Mouse (Mus musculus) liver, adult 2 months (tissue): ENCODE measurements at regions not wholly inside any gene's neighbourhood (a gene's known extent, or its start where the extent isn't known, plus 50 kb on each side); places are given as distances from the start of the nearest gene placed in this dataset.

ENCODE experiments used
- DNase-seq: peaks from one replicate; pipeline ENCODE4 v3.0.0-alpha.2; 2011; ENCODE audit warnings: low read depth, low spot score; ENCODE audit errors: extremely low read depth
- H3K27ac ChIP-seq: fragments of 200-500 bp; replicated peaks from 2 replicates; pipeline ENCODE4 v1.5.1; 2012; ENCODE audit warnings: low read depth, mild to moderate bottlenecking, control low read depth, inconsistent platforms, low read length; ENCODE audit not compliant: insufficient read depth
- H3K27me3 ChIP-seq: fragments of 200-500 bp; 2 replicates; pipeline ENCODE4 v1.6.1; 2012; ENCODE audit warnings: mild to moderate bottlenecking, moderate library complexity, low read length, inconsistent platforms; ENCODE audit not compliant: control insufficient read depth, insufficient read depth
- H3K36me3 ChIP-seq: fragments of 200-500 bp; 2 replicates; pipeline ENCODE4 v1.6.1; 2012; ENCODE audit warnings: low read length, inconsistent platforms; ENCODE audit not compliant: control insufficient read depth, insufficient read depth
- H3K4me1 ChIP-seq: fragments of 200-500 bp; 2 replicates; pipeline ENCODE4 v1.6.1; 2011; ENCODE audit warnings: low read length; ENCODE audit not compliant: control insufficient read depth, insufficient read depth
- H3K4me3 ChIP-seq: fragments of 200-500 bp; 2 replicates; pipeline ENCODE4 v1.5.1; 2011; ENCODE audit warnings: low read depth, mild to moderate bottlenecking, control low read depth, low read length, moderate library complexity; ENCODE audit not compliant: insufficient read depth
- H3K79me2 ChIP-seq: fragments of 200-500 bp; 2 replicates; pipeline ENCODE4 v1.6.1; 2012; ENCODE audit warnings: inconsistent platforms, mild to moderate bottlenecking, low read length, moderate library complexity; ENCODE audit not compliant: control insufficient read depth, insufficient read depth
- H3K9ac ChIP-seq: fragments of 200-500 bp; 2 replicates; pipeline ENCODE4 v1.6.1; 2012; ENCODE audit warnings: low read depth, mild to moderate bottlenecking, control low read depth, inconsistent platforms, low read length
- CTCF ChIP-seq: fragments of 200-500 bp; IDR thresholded peaks from 2 replicates; pipeline ENCODE4 v1.5.1; 2011; ENCODE audit warnings: low read depth, low read length, control low read depth
- POLR2A ChIP-seq: fragments of 200-500 bp; IDR thresholded peaks from 2 replicates; pipeline ENCODE4 v1.6.1; 2011; ENCODE audit warnings: low read length, control low read depth; ENCODE audit not compliant: insufficient read depth; ENCODE audit errors: extremely low read depth
- WGBS: fragments of 180-500 bp; shearing (Covaris S2); methylation state at CpG from one replicate; pipeline ENCODE4 v1.1.7; 2018; 5-methylcytosine and 5-hydroxymethylcytosine counted together

GRCm38 (mm10) chr1:76378154-76378553 is 832.1 kb downstream of the Slc4a3 start:
- Histone ChIP-seq H3K9ac (no peak overlapping the region), H3K27ac (no peak overlapping the region), H3K36me3 (no peaks in the 10 kb centered on the region), H3K79me2 (no peaks in the 10 kb centered on the region), H3K27me3 (no peaks in the 10 kb centered on the region), H3K4me3 (no peak overlapping the region), H3K4me1 (no peaks in the 10 kb centered on the region)
- no peak for DNase-seq
- 60% methylated on average over 3 of the region's 3 CpGs for WGBS
- TF ChIP-seq POLR2A (no peak), CTCF (no peak)

DNA sequence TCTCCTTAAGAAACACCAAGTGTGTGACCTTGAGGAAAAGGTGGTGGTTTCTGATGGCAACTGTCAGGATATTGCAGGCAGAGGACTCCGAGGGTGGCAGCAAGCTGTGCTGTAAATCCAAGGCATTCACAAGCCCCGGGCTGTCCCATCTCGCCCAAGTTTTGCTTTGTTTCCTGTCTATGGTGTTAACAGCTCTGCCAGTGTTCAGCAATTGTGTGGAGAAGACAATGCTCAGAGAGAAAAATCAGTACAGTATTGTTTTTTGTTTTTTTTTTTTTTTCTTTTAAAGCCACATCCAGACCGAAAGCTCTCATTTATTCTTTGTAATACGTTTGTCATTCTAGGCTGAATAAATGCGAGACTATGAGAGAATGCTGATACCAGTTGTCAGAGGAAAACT is 846.5 kb downstream of the Slc4a3 start:
- no peaks in the 10 kb centered on the region for H3K4me1 ChIP-seq
- no peak overlapping the region for H3K27ac ChIP-seq
- no peaks in the 10 kb centered on the region for H3K27me3 ChIP-seq
- no peaks in the 10 kb centered on the region for H3K36me3 ChIP-seq
- H3K9ac ChIP-seq = no peak overlapping the region
- TF ChIP-seq CTCF (no peak), POLR2A (no peak)
- no peaks in the 10 kb centered on the region for H3K79me2 ChIP-seq
- WGBS = 77% methylated on average over 6 of the region's 6 CpGs
- DNase-seq = no peak
- no peak overlapping the region for H3K4me3 ChIP-seq

GRCm38 (mm10) chr1:76394038-76394437 is 848.0 kb downstream of the Slc4a3 start:
- Histone ChIP-seq H3K9ac (no peak overlapping the region), H3K27ac (no peak overlapping the region), H3K79me2 (no peaks in the 10 kb centered on the region), H3K36me3 (no peaks in the 10 kb centered on the region), H3K4me3 (no peak overlapping the region), H3K4me1 (no peaks in the 10 kb centered on the region), H3K27me3 (no peaks in the 10 kb centered on the region)
- DNase-seq = no peak
- 84% methylated on average over 8 of the region's 8 CpGs for WGBS
- TF ChIP-seq CTCF (no peak), POLR2A (no peak)

DNA sequence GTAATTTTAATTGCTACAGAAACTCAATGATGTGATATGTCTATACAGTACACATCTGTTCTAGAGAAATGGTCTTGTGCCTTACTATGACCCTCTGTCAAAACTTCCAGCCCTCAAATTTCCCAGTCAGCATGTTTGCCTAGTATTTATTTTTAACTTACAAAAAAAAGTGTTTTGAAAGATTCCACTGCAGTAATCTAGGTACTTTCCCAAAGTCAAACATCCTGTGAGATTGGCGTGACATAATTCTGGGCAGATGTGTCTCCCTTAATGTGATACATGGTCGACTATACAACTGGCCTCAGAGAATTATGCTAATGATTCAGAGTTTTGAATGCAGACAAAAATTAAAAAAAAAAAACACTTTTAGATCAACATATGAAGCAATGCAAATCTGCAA is 856.8 kb downstream of the Slc4a3 start:
- Histone ChIP-seq H3K79me2 (no peaks in the 10 kb centered on the region), H3K4me3 (no peak overlapping the region), H3K27ac (no peak overlapping the region), H3K27me3 (no peaks in the 10 kb centered on the region), H3K9ac (no peak overlapping the region), H3K4me1 (no peaks in the 10 kb centered on the region), H3K36me3 (no peaks in the 10 kb centered on the region)
- no peak for DNase-seq
- TF ChIP-seq CTCF = no peak
- TF ChIP-seq POLR2A = no peak
- WGBS = 68% methylated on average over 2 of the region's 2 CpGs

- Histone ChIP-seq H3K79me2 (no peaks in the 10 kb centered on the region), H3K9ac (no peak overlapping the region), H3K4me3 (no peak overlapping the region), H3K27ac (no peak overlapping the region), H3K36me3 (no peaks in the 10 kb centered on the region), H3K4me1 (no peaks in the 10 kb centered on the region), H3K27me3 (no peaks in the 10 kb centered on the region)
- TF ChIP-seq POLR2A = no peak
- no peak for TF ChIP-seq CTCF
- no peak for DNase-seq
- 61% methylated on average over 4 of the region's 4 CpGs for WGBS
Measured at GRCm38 (mm10) chr1:76404003-76404402, 857.9 kb downstream of the Slc4a3 start.

DNA sequence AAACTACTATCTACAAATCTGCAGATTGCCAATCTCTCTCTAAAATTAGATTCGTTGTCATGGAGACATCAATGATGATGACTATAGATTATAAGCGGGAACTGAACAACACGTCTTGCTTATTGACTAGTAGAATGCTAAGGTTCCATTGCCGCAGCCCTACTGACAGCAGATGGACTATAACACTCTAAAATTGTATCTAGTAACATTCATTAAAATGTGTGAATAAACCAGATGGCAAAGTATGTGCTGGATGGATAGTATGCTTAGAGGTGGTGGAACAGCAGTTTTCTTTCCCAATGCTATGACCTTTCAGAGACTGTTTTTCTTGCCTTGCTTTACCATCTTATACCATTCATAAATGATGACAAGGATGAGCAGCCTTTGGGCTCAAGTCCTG is 864.7 kb downstream of the Slc4a3 start:
- 90% methylated on average over 4 of the region's 4 CpGs for WGBS
- no peak for TF ChIP-seq POLR2A
- TF ChIP-seq CTCF = no peak
- no peak overlapping the region for H3K4me3 ChIP-seq
- H3K79me2 ChIP-seq = no peaks in the 10 kb centered on the region
- no peaks in the 10 kb centered on the region for H3K36me3 ChIP-seq
- H3K4me1 ChIP-seq = no peaks in the 10 kb centered on the region
- H3K27ac ChIP-seq = no peak overlapping the region
- DNase-seq = no peak
- H3K9ac ChIP-seq = no peak overlapping the region
- no peaks in the 10 kb centered on the region for H3K27me3 ChIP-seq
